8 mouse cellular contexts compared by ENCODE assay signal in genomic region chr14:55884713-55885113, GRCm38 (mm10). TPM values are rescaled to one million over a fixed set of nuclear protein-coding genes. Genes with fewer than 3 reads are reported as not detected.
DNase-seq lines count a peak whose midpoint lies in the region; ATAC-seq and TF ChIP-seq lines count a peak whose summit lies in the region.

Gene Khnyn, plus strand, starts transcription at chr14:55884947.

- 0% methylated on average over 30 of the region's 30 CpGs for WGBS in kidney, embryonic 14.5 days
- WGBS in limb, embryonic 14.5 days, result 6% methylated on average over 25 of the region's 30 CpGs
- 1% methylated on average over 21 of the region's 30 CpGs for WGBS in midbrain, embryonic 16.5 days
- 3% methylated on average over 28 of the region's 30 CpGs for WGBS in spleen, adult 2 months

- H3K4me2 ChIP-seq in kidney, embryonic 14.5 days (replicated peaks; ENCODE audit: low read depth, low read length), result peak within 1 kb of the TSS; percentile 72
- peak within 1 kb of the TSS; percentile 71 for H3K4me2 ChIP-seq in limb, embryonic 14.5 days (replicated peaks; ENCODE audit: low read depth, low read length, severe bottlenecking)
- peak within 1 kb of the TSS; percentile 74 for H3K4me2 ChIP-seq in midbrain, embryonic 16.5 days (ENCODE audit: low read length)

- H3K27me3 ChIP-seq in kidney, embryonic 14.5 days (ENCODE audit: control insufficient read depth, insufficient read depth, low read length), result no peaks in the 10 kb centered on the region
- no peaks in the 10 kb centered on the region for H3K27me3 ChIP-seq in limb, embryonic 14.5 days (ENCODE audit: control insufficient read depth, insufficient read depth, low read length)
- no peaks in the 10 kb centered on the region for H3K27me3 ChIP-seq in midbrain, embryonic 16.5 days (ENCODE audit: control insufficient read depth, insufficient read depth, low read depth, low read length)
- H3K27me3 ChIP-seq in spleen, adult 2 months (ENCODE audit: control insufficient read depth, insufficient read depth, low read length), result no peaks in the 10 kb centered on the region

- TF ChIP-seq POLR2A in bone marrow macrophage, adult 2 months (IDR thresholded peaks at IDR 0.05; ENCODE audit: borderline replicate concordance, low read depth, low read length), result no peak
- TF ChIP-seq POLR2A in embryonic fibroblast, embryonic 13.5 days (IDR thresholded peaks at IDR 0.05; ENCODE audit: low read depth, low read length), result peak; percentile 55; the same call in 1 of the 2 replicates
- TF ChIP-seq POLR2A in limb, embryonic 14.5 days (IDR thresholded peaks at IDR 0.05; ENCODE audit: borderline replicate concordance, extremely low read depth, insufficient read depth, insufficient read length), result peak; percentile 63; the same call in 1 of the 2 replicates
- TF ChIP-seq POLR2A in spleen, adult 2 months (IDR thresholded peaks at IDR 0.05; ENCODE audit: low read depth, low read length), result peak; percentile 63; the same call in 1 of the 2 replicates

- H3K36me3 ChIP-seq in kidney, embryonic 14.5 days (ENCODE audit: control insufficient read depth, insufficient read depth, low read length), result peaks cover 33% of the 10 kb centered on the region
- H3K36me3 ChIP-seq in limb, embryonic 14.5 days (ENCODE audit: control insufficient read depth, insufficient read depth, low read length), result peaks cover 36% of the 10 kb centered on the region
- H3K36me3 ChIP-seq in midbrain, embryonic 16.5 days (ENCODE audit: control insufficient read depth, insufficient read depth, low read length), result peaks cover 8% of the 10 kb centered on the region; the same call in 1 of the 2 replicates
- H3K36me3 ChIP-seq in spleen, adult 2 months (ENCODE audit: control insufficient read depth, insufficient read depth, low read length), result peaks cover 30% of the 10 kb centered on the region

- H3K9ac ChIP-seq in kidney, embryonic 14.5 days (ENCODE audit: low read depth, low read length), result peak within 1 kb of the TSS; percentile 88
- H3K9ac ChIP-seq in limb, embryonic 14.5 days (ENCODE audit: low read depth, low read length, severe bottlenecking), result peak within 1 kb of the TSS; percentile 82
- H3K9ac ChIP-seq in midbrain, embryonic 16.5 days (ENCODE audit: low read depth, low read length), result peak within 1 kb of the TSS; percentile 88

- peak within 1 kb of the TSS; percentile 76 for H3K27ac ChIP-seq in bone marrow macrophage, adult 2 months (ENCODE audit: insufficient read depth, low read depth, low read length)
- H3K27ac ChIP-seq in embryonic fibroblast, embryonic 13.5 days (ENCODE audit: insufficient read depth, low read length), result peak within 1 kb of the TSS; percentile 77
- H3K27ac ChIP-seq in kidney, embryonic 14.5 days (ENCODE audit: low read depth, low read length), result peak within 1 kb of the TSS; percentile 94
- H3K27ac ChIP-seq in limb, embryonic 14.5 days (replicated peaks; ENCODE audit: low read depth, low read length), result peak within 1 kb of the TSS; percentile 88
- peak within 1 kb of the TSS; percentile 72 for H3K27ac ChIP-seq in midbrain, embryonic 16.5 days (ENCODE audit: low read length)
- peak within 1 kb of the TSS; percentile 94 for H3K27ac ChIP-seq in spleen, adult 2 months (ENCODE audit: insufficient read depth, low read length)

- H3K9me3 ChIP-seq in kidney, embryonic 14.5 days (ENCODE audit: control insufficient read depth, low read length), result no peaks in the 10 kb centered on the region
- H3K9me3 ChIP-seq in limb, embryonic 14.5 days (ENCODE audit: control insufficient read depth, low read length), result no peaks in the 10 kb centered on the region
- no peaks in the 10 kb centered on the region for H3K9me3 ChIP-seq in midbrain, embryonic 16.5 days (replicated peaks; ENCODE audit: control insufficient read depth, low read length, poor library complexity, severe bottlenecking)

- peaks cover 19% of the 10 kb centered on the region for H3K4me1 ChIP-seq in bone marrow macrophage, adult 2 months (ENCODE audit: control insufficient read depth, insufficient read depth, low read length)
- H3K4me1 ChIP-seq in embryonic fibroblast, embryonic 13.5 days (ENCODE audit: control insufficient read depth, insufficient read depth, low read length), result peaks cover 3% of the 10 kb centered on the region; the same call in 1 of the 2 replicates
- H3K4me1 ChIP-seq in kidney, embryonic 14.5 days (ENCODE audit: control insufficient read depth, insufficient read depth, low read length), result peaks cover 24% of the 10 kb centered on the region
- peaks cover 15% of the 10 kb centered on the region for H3K4me1 ChIP-seq in limb, embryonic 14.5 days (ENCODE audit: control insufficient read depth, insufficient read depth, low read length)
- H3K4me1 ChIP-seq in midbrain, embryonic 16.5 days (ENCODE audit: control insufficient read depth, insufficient read depth, low read length), result peaks cover 15% of the 10 kb centered on the region
- peaks cover 14% of the 10 kb centered on the region for H3K4me1 ChIP-seq in spleen, adult 2 months (ENCODE audit: control insufficient read depth, insufficient read depth, insufficient read length)

- TF ChIP-seq CTCF in bone marrow macrophage, adult 2 months (IDR thresholded peaks at IDR 0.05; ENCODE audit: low read depth, low read length), result no peak
- TF ChIP-seq CTCF in embryonic fibroblast, embryonic 13.5 days (IDR thresholded peaks at IDR 0.05; ENCODE audit: borderline replicate concordance, insufficient read depth, low read length), result no peak
- no peak for TF ChIP-seq CTCF in spleen, adult 2 months (IDR thresholded peaks at IDR 0.05; ENCODE audit: extremely low read depth, insufficient read depth, insufficient read length, insufficient replicate concordance)

- peak; percentile 95 for ATAC-seq in kidney, embryonic 14.5 days (ENCODE audit: low FRiP score, low TSS enrichment)
- ATAC-seq in limb, embryonic 14.5 days (ENCODE audit: low FRiP score, low read depth), result peak; percentile 96
- ATAC-seq in midbrain, embryonic 16.5 days, result peak; percentile 91

- peak within 1 kb of the TSS; percentile 81 for H3K4me3 ChIP-seq in bone marrow macrophage, adult 2 months (ENCODE audit: insufficient read depth, low read length)
- peak within 1 kb of the TSS; percentile 97 for H3K4me3 ChIP-seq in embryonic fibroblast, embryonic 13.5 days (ENCODE audit: insufficient read depth, low read length)
- H3K4me3 ChIP-seq in kidney, embryonic 14.5 days (ENCODE audit: low read length), result peak within 1 kb of the TSS; percentile 79
- peak within 1 kb of the TSS; percentile 85 for H3K4me3 ChIP-seq in limb, embryonic 14.5 days (replicated peaks; ENCODE audit: low read length)
- H3K4me3 ChIP-seq in midbrain, embryonic 16.5 days (ENCODE audit: low read depth, low read length), result peak within 1 kb of the TSS; percentile 79
- peak within 1 kb of the TSS; percentile 58 for H3K4me3 ChIP-seq in spleen, adult 2 months (ENCODE audit: extremely low read depth, insufficient read depth, insufficient read length)

- peak; percentile 83 to 85 for DNase-seq in B cell, adult 2 months
- DNase-seq in heart, adult 9 months (ENCODE audit: low spot score in 2 of 2), result peak; percentile 96
- DNase-seq in limb, embryonic 14.5 days (ENCODE audit: low spot score), result peak; percentile 87
- DNase-seq in spleen, adult 2 months (ENCODE audit: low read depth in 1 of 2, low spot score in 2 of 2), result peak; percentile 51 to 85

RNA-seq across cellular contexts. Expression of gene Khnyn, which starts in this region (rescaled TPM):
- polyA plus RNA-seq in bone marrow macrophage, adult 2 months (2012; ENCODE audit: insufficient read depth, insufficient read length, missing spikeins), result 26.8 and 28.9 TPM in 2 replicates
- 15.4 and 17.5 TPM in 2 replicates for polyA plus RNA-seq in embryonic fibroblast, embryonic 13.5 days (2011; ENCODE audit: insufficient read length, low read depth, missing spikeins)
- 7.0 and 9.7 TPM in 2 replicates for polyA plus RNA-seq in kidney, embryonic 14.5 days (2014; fragmentation: Nextera tagmentation; extraction: Ambion mirVana)
- polyA plus RNA-seq in limb, embryonic 14.5 days (2012; rRNA removed), result 28.3 and 29.5 TPM in 2 replicates
- polyA plus RNA-seq in limb, embryonic 14.5 days (2014; fragmentation: Nextera tagmentation; extraction: Ambion mirVana), result 10.2 and 12.2 TPM in 2 replicates
- polyA plus RNA-seq in midbrain, embryonic 16.5 days (2015; fragmentation: Nextera tagmentation; extraction: Ambion mirVana), result 10.4 and 10.5 TPM in 2 replicates
- polyA plus RNA-seq in spleen, adult 2 months (2012; rRNA removed), result 30.3 and 31.6 TPM in 2 replicates

Comparison
In these comparisons a context has a peak if more than half of its experiments do, and no peak if none do; other contexts are left out.
1. Peak in every context shown above with its lines: DNase-seq, ATAC-seq, H3K4me3 ChIP-seq and H3K27ac ChIP-seq.